Mouse (Mus musculus) liver, postnatal 0 days (tissue): ENCODE data around the gene Tmem14a.

Experiments
- CTCF ChIP-seq: sonication (generic); IDR thresholded peaks from 2 replicates; pipeline ENCODE4 v1.5.1; 2016; ENCODE audit warnings: antibody characterized with exemption, low read depth
- EP300 ChIP-seq: IDR thresholded peaks from 2 replicates; pipeline ENCODE4 v1.6.1; 2016; ENCODE audit warnings: antibody characterized with exemption, low read depth, mild to moderate bottlenecking

GRCm38 (mm10) chr1:21248560-21249390, 30.4 kb downstream of the Tmem14a start:
- no peak for TF ChIP-seq EP300
- TF ChIP-seq CTCF, result no peak
